In genomic region chr11:43626300-43626926, GRCm38 (mm10) we compare ENCODE assay signal across 8 mouse cellular contexts. TPM values are rescaled to one million over a fixed set of nuclear protein-coding genes. Genes with fewer than 3 reads are reported as not detected.
DNase-seq lines count a peak whose midpoint lies in the region; ATAC-seq lines count a peak whose summit lies in the region.
"Had no signal": no experiment of that assay in that cellular context is flagged by ENCODE, and none has a peak within 500 bp of the region (broad histone marks: within the 10 kb centered on the region; RNA-seq: fewer than 3 reads in every experiment).

No protein-coding gene starts in this region.

- 11% methylated on average over 12 of the region's 12 CpGs for WGBS in intestine, embryonic 15.5 days
- 8% methylated on average over 12 of the region's 12 CpGs for WGBS in limb, embryonic 13.5 days
- WGBS in midbrain, embryonic 13.5 days: 7% methylated on average over 12 of the region's 12 CpGs

- H3K9ac ChIP-seq in intestine, embryonic 15.5 days: no peak overlapping the region
- peak overlapping the region; percentile 48; the same call in 1 of the 2 replicates for H3K9ac ChIP-seq in limb, embryonic 13.5 days
- H3K9ac ChIP-seq in midbrain, embryonic 13.5 days (replicated peaks): peak overlapping the region; percentile 46; the same call in 1 of the 2 replicates

- H3K4me3 ChIP-seq in intestine, embryonic 15.5 days (replicated peaks): 0 out of 2 replicates have a peak overlapping the region, but pooled peaks have one; percentile 15
- peak overlapping the region; percentile 29 for H3K4me3 ChIP-seq in limb, embryonic 13.5 days
- peak overlapping the region; percentile 13 for H3K4me3 ChIP-seq in midbrain, embryonic 13.5 days (replicated peaks)
- H3K4me3 ChIP-seq: myocyte had no signal

- peak; percentile 48 for DNase-seq in adrenal gland, adult 8-10 months
- peak; percentile 48 for DNase-seq in cerebellum, adult 9-10 months
- peak; percentile 48 for DNase-seq in testis, postnatal 14 days (ENCODE audit: low spot score)

- no peaks in the 10 kb centered on the region for H3K9me3 ChIP-seq in intestine, embryonic 15.5 days
- H3K9me3 ChIP-seq in limb, embryonic 13.5 days: no peaks in the 10 kb centered on the region
- H3K9me3 ChIP-seq in midbrain, embryonic 13.5 days: no peaks in the 10 kb centered on the region

- 0 out of 2 replicates have a peak, but pooled peaks have one; percentile 9 for ATAC-seq in granulocyte monocyte progenitor cell, adult 5-6 weeks (replicated peaks; ENCODE audit: poor library complexity, severe bottlenecking)
- peak; percentile 86 for ATAC-seq in intestine, embryonic 15.5 days
- peak; percentile 75; the same call in 1 of the 2 replicates for ATAC-seq in limb, embryonic 13.5 days (ENCODE audit: low FRiP score, low read depth)
- ATAC-seq in midbrain, embryonic 13.5 days: peak; percentile 84

- peak overlapping the region; percentile 51 for H3K4me2 ChIP-seq in intestine, embryonic 15.5 days (replicated peaks)
- H3K4me2 ChIP-seq in limb, embryonic 13.5 days (replicated peaks): peak overlapping the region; percentile 61
- H3K4me2 ChIP-seq in midbrain, embryonic 13.5 days (replicated peaks): peak overlapping the region; percentile 45

- H3K27me3 ChIP-seq in intestine, embryonic 15.5 days (replicated peaks): no peaks in the 10 kb centered on the region
- H3K27me3 ChIP-seq in limb, embryonic 13.5 days: no peaks in the 10 kb centered on the region
- H3K27me3 ChIP-seq in midbrain, embryonic 13.5 days: no peaks in the 10 kb centered on the region

- H3K36me3 ChIP-seq in intestine, embryonic 15.5 days: no peaks in the 10 kb centered on the region
- H3K36me3 ChIP-seq in limb, embryonic 13.5 days: no peaks in the 10 kb centered on the region
- H3K36me3 ChIP-seq in midbrain, embryonic 13.5 days: no peaks in the 10 kb centered on the region

- peak overlapping the region; percentile 72 for H3K27ac ChIP-seq in intestine, embryonic 15.5 days
- H3K27ac ChIP-seq in limb, embryonic 13.5 days: peak overlapping the region; percentile 10; the same call in 1 of the 2 replicates
- peak overlapping the region; percentile 68 for H3K27ac ChIP-seq in midbrain, embryonic 13.5 days

- peaks cover 13% of the 10 kb centered on the region for H3K4me1 ChIP-seq in intestine, embryonic 15.5 days (replicated peaks)
- peaks cover 17% of the 10 kb centered on the region for H3K4me1 ChIP-seq in limb, embryonic 13.5 days
- H3K4me1 ChIP-seq in midbrain, embryonic 13.5 days (replicated peaks): peaks cover 18% of the 10 kb centered on the region

RNA-seq across cellular contexts. Expression of gene Fabp6, which starts 25.1 kb away (rescaled TPM):
- not detected for total RNA-seq in adrenal gland, adult 8-10 months (2022)
- not detected in 2 replicates for total RNA-seq in granulocyte monocyte progenitor cell, adult 5-6 weeks (2014; fragmentation: Nextera tagmentation)
- total RNA-seq in granulocyte monocyte progenitor cell, adult 5-6 weeks (2017): not detected in 2 replicates
- polyA plus RNA-seq in intestine, embryonic 15.5 days (2015; fragmentation: Nextera tagmentation; extraction: Ambion mirVana): 1.2 TPM in 2 replicates
- polyA plus RNA-seq in limb, embryonic 13.5 days (2015; fragmentation: Nextera tagmentation; extraction: Ambion mirVana): not detected in 2 replicates
- not detected in 2 replicates for polyA plus RNA-seq in midbrain, embryonic 13.5 days (2015; fragmentation: Nextera tagmentation; extraction: Ambion mirVana)
- polyA plus RNA-seq: myocyte had no signal

RNA-seq across cellular contexts. Expression of gene 4933415A04Rik, which starts 39.6 kb away (rescaled TPM):
- under 1 TPM; 0.35 to 0.70 (median 0.41) TPM for total RNA-seq in adrenal gland, adult 8-10 months (2022)
- not detected in 2 replicates for total RNA-seq in granulocyte monocyte progenitor cell, adult 5-6 weeks (2014; fragmentation: Nextera tagmentation)
- total RNA-seq in granulocyte monocyte progenitor cell, adult 5-6 weeks (2017): not detected in 2 replicates
- 4.4 and 5.4 TPM in 2 replicates for polyA plus RNA-seq in intestine, embryonic 15.5 days (2015; fragmentation: Nextera tagmentation; extraction: Ambion mirVana)
- 4.7 and 5.2 TPM in 2 replicates for polyA plus RNA-seq in limb, embryonic 13.5 days (2015; fragmentation: Nextera tagmentation; extraction: Ambion mirVana)
- 6.6 and 7.2 TPM in 2 replicates for polyA plus RNA-seq in midbrain, embryonic 13.5 days (2015; fragmentation: Nextera tagmentation; extraction: Ambion mirVana)
- polyA plus RNA-seq: myocyte had no signal

RNA-seq across cellular contexts. Expression of gene Pwwp2a, which starts 55.4 kb away (rescaled TPM):
- 10 to 100 TPM; 28.6 to 46.7 (median 35.5) TPM for total RNA-seq in adrenal gland, adult 8-10 months (2022)
- total RNA-seq in granulocyte monocyte progenitor cell, adult 5-6 weeks (2014; fragmentation: Nextera tagmentation): 39.0 and 48.2 TPM in 2 replicates
- total RNA-seq in granulocyte monocyte progenitor cell, adult 5-6 weeks (2017): 29.1 and 42.0 TPM in 2 replicates
- polyA plus RNA-seq in intestine, embryonic 15.5 days (2015; fragmentation: Nextera tagmentation; extraction: Ambion mirVana): 20.2 and 22.0 TPM in 2 replicates
- polyA plus RNA-seq in limb, embryonic 13.5 days (2015; fragmentation: Nextera tagmentation; extraction: Ambion mirVana): 27.7 and 28.8 TPM in 2 replicates
- polyA plus RNA-seq in midbrain, embryonic 13.5 days (2015; fragmentation: Nextera tagmentation; extraction: Ambion mirVana): 30.1 and 36.3 TPM in 2 replicates

Comparison
In these comparisons a context has a peak if more than half of its experiments do, and no peak if none do; other contexts are left out.
1. Peak in every context shown above with its lines: DNase-seq, ATAC-seq, H3K4me3 ChIP-seq and H3K27ac ChIP-seq.
2. ATAC-seq: peak in every context shown above with its lines; median percentile 86 in intestine, embryonic 15.5 days; 84 in midbrain, embryonic 13.5 days; 75 in limb, embryonic 13.5 days; 9 in granulocyte monocyte progenitor cell, adult 5-6 weeks.
3. H3K27ac ChIP-seq: peak in every context shown above with its lines; median percentile 72 in intestine, embryonic 15.5 days; 68 in midbrain, embryonic 13.5 days; 10 in limb, embryonic 13.5 days.